Mouse (Mus musculus) left cerebral cortex, adult 6 months (tissue): ENCODE measurements around the gene Fam177a. TPM values are rescaled to one million over a fixed set of nuclear protein-coding genes. Genes with fewer than 3 reads are reported as not detected.

Source experiments
- long read RNA-seq, 2 experiments: library from polyadenylated mRNA; unstranded; transcript quantifications; one replicate each; pipeline ENCODE4 v2.0.0; 2019 to 2020
- polyA plus RNA-seq: library from polyadenylated mRNA; unstranded; fragments of <200 nt; fragmentation: Nextera tagmentation; gene quantifications from 2 replicates; pipeline ENCODE4 v1.2.3, GENCODE M21; 2021

The Fam177a gene
- 43.5 and 48.7 TPM in 2 replicates for polyA plus RNA-seq
- long read RNA-seq, experiment 1, transcript Fam177a-201 (5 exons, 3,922 nt): major isoform, 104 of 130 reads
- long read RNA-seq, experiment 1, partial matches to known transcripts: 0 of 130 reads
- long read RNA-seq, experiment 1, other reads (novel, unspliced or antisense): 26 of 130 reads
- long read RNA-seq, experiment 2, transcript Fam177a-201 (5 exons, 3,922 nt): major isoform, 66 of 87 reads
- long read RNA-seq, experiment 2, partial matches to known transcripts: 8 of 87 reads
- long read RNA-seq, experiment 2, other reads (novel, unspliced or antisense): 13 of 87 reads

DNA sequence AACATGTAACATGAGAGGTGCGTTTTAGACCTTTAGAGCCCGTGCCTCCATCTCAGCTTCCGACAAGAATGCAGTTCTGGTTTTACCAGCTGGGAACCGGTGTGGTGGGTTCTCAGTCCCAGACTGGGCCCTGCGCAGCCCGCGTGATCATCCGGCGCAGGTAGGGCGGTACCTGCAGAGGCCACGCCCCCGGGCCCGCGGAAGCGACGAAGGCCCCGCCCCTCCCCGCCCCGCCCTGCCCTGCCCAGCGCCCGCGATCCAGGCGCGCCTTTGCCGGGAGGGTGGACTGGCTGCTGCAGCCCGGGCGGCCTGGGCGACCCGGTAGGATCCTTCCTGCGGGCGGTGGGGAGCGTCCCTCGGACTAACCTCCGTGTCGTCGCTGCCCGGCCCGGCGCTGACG lies at the start of gene Fam177a:
Gene Fam177a (plus strand): TSS at position 228 of the 400 bp plus-strand sequence.

DNA sequence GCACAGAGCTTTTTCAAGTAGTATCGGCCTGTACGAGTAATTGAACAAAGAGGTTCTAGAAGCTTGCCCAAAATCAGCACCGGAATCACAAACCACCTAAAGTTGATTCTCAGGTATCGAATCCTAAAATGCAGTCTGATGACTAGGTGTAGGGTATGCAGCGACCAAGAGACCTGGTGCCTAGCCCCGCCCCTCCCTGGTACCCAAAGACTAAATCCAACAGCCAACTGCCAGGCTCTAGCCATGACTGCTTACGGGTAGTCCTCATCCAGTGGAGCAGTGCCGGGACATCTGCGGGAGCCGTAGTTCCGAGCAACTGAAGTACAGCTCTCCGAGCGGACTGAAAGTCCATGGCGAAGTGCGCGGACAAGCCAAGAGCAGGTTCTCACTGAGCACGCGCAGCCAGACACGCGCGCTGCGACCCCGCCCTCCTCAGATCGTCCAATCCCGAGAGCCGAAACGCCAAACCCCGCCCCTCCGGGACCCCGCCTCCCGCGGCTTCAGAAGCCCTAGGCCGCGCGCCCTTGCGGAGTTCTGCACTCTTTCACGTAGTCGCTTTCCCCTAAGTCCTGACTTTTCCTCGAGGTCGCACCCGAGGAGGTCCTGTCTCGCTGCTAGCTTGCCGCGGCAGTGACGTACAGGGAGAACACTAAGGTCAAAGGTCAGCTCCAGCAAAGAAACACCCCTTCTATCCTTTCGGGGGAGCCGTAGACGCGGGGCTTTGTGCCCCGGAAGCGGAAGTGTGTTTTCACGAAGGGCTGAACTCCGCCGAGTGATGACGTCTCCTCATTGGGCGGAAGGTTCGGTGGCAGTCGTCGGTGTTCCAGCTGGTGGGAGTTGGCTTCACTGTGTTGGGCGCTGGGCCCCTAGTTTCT lies 44.3 kb upstream of the Fam177a start, which contains the start of the genes 2700097O09Rik and Srp54a:
Gene 2700097O09Rik (minus strand): TSS at position 385 of the 875 bp plus-strand sequence.
Gene Srp54a (plus strand): TSS at position 537 of the 875 bp plus-strand sequence.

DNA sequence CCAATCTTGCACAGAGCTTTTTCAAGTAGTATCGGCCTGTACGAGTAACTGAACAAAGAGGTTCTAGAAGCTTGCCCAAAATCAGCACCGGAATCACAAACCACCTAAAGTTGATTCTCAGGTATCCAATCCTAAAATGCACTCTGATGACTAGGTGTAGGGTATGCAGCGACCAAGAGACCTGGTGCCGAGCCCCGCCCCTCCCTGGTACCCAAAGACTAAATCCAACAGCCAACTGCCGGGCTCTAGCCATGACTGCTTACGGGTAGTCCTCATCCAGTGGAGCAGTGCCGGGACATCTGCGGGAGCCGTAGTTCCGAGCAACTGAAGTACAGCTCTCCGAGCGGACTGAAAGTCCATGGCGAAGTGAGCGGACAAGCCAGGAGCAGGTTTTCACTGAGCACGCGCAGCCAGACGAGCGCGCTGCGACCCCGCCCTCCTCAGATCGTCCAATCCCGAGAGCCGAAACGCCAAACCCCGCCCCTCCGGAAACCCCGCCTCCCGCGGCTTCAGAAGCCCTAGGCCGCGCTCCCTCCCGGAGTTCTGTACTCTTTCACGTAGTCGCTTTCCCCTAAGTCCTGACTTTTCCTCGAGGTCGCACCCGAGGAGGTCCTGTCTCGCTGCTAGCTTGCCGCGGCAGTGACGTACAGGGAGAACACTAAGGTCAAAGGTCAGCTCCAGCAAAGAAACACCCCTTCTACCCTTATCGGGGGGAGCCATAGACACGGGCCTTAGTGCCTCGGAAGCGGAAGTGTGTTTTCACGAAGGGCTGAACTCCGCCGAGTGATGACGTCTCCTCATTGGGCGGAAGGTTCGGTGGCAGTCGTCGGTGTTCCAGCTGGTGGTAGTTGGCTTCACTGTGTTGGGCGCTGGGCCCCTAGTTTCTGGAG lies 30.5 kb downstream of the Fam177a start, which contains the start of gene Srp54b:
Gene Srp54b (plus strand): TSS at position 546 of the 890 bp plus-strand sequence.

Other genes with a start within 250 kb of the Fam177a start
- gene Gm20403, start 137.9 kb upstream of the Fam177a start, polyA plus RNA-seq: not detected in 2 replicates
- gene Baz1a, start 110.1 kb upstream of the Fam177a start, polyA plus RNA-seq: 0.64 and 0.69 TPM in 2 replicates
- 11.2 and 11.5 TPM in 2 replicates for gene 2700097O09Rik, start 44.4 kb upstream of the Fam177a start, polyA plus RNA-seq
- gene Srp54a, start 44.2 kb upstream of the Fam177a start, polyA plus RNA-seq: 79.2 and 140 TPM in 2 replicates
- 41.2 and 46.7 TPM in 2 replicates for gene Srp54b, start 30.6 kb downstream of the Fam177a start, polyA plus RNA-seq
- gene 1700047I17Rik2, start 75.1 kb downstream of the Fam177a start, polyA plus RNA-seq: not detected in 2 replicates
- 52.2 and 80.8 TPM in 2 replicates for gene Srp54c, start 105.7 kb downstream of the Fam177a start, polyA plus RNA-seq
- 3.8 and 4.5 TPM in 2 replicates for gene 1110008L16Rik, start 175.1 kb downstream of the Fam177a start, polyA plus RNA-seq
- gene Ppp2r3c, start 178.5 kb downstream of the Fam177a start, polyA plus RNA-seq: 9.7 and 11.8 TPM in 2 replicates